30 mouse cellular contexts compared by ENCODE assay signal in the genomic region with DNA sequence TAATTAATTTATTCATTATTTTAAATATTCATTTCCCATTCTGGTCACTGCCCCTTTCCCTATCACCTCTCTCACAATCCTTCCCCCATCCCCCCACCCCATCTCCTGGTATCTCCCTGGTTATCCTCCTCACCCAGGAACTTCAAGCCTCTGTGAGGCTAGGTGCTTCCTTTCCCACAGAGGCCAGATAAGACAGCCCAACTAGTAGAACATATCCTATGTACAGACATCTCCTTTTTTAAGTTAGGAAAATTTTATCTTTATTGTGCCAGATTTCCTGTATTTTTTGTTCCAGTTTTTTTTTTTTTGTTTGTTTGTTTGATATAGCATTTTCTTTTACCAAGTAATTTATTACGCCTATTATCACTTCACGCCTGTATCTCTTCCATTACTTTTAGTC.
"Had no signal": no experiment of that assay in that cellular context is flagged by ENCODE, and none has a peak within 500 bp of the region (broad histone marks: within the 10 kb centered on the region; RNA-seq: fewer than 3 reads in every experiment).

No protein-coding gene starts in this region.

- H3K9me3 ChIP-seq: heart, embryonic 12.5 days; heart, embryonic 13.5 days; heart, embryonic 15.5 days; hindbrain, embryonic 10.5 days; hindbrain, embryonic 12.5 days; hindbrain, embryonic 13.5 days; hindbrain, embryonic 15.5 days; intestine, embryonic 15.5 days; kidney, embryonic 15.5 days had no signal

- H3K4me1 ChIP-seq: heart, embryonic 12.5 days; heart, embryonic 13.5 days; heart, embryonic 15.5 days; hindbrain, embryonic 10.5 days; hindbrain, embryonic 12.5 days; hindbrain, embryonic 13.5 days; hindbrain, embryonic 15.5 days; intestine, embryonic 15.5 days; kidney, embryonic 15.5 days had no signal

- H3K4me3 ChIP-seq: heart, embryonic 12.5 days; heart, embryonic 13.5 days; heart, embryonic 15.5 days; hindbrain, embryonic 10.5 days; hindbrain, embryonic 12.5 days; hindbrain, embryonic 13.5 days; hindbrain, embryonic 15.5 days; intestine, embryonic 15.5 days; kidney, embryonic 15.5 days; layer of hippocampus, adult 2 months; left cerebral cortex, adult 2 months had no signal

- H3K27me3 ChIP-seq: heart, embryonic 12.5 days; heart, embryonic 13.5 days; heart, embryonic 15.5 days; hindbrain, embryonic 12.5 days; hindbrain, embryonic 13.5 days; hindbrain, embryonic 15.5 days; intestine, embryonic 15.5 days; kidney, embryonic 15.5 days had no signal

- H3K9ac ChIP-seq: heart, embryonic 12.5 days; heart, embryonic 13.5 days; heart, embryonic 15.5 days; hindbrain, embryonic 12.5 days; hindbrain, embryonic 13.5 days; hindbrain, embryonic 14.5 days; hindbrain, embryonic 15.5 days; intestine, embryonic 15.5 days; kidney, embryonic 15.5 days had no signal

- H3K36me3 ChIP-seq: heart, embryonic 12.5 days; heart, embryonic 13.5 days; heart, embryonic 15.5 days; hindbrain, embryonic 10.5 days; hindbrain, embryonic 12.5 days; hindbrain, embryonic 13.5 days; hindbrain, embryonic 15.5 days; intestine, embryonic 15.5 days; kidney, embryonic 15.5 days had no signal

- DNase-seq: heart, postnatal 10 days; heart, postnatal 14 days; heart, postnatal 36 days; heart, postnatal 4 days; kidney, adult 11 months; kidney, adult 18-20 months; kidney, adult 2 months; kidney, adult 8-10 months; kidney, adult 9 months; kidney, postnatal 10 days; kidney, postnatal 14 days; kidney, postnatal 25 days; kidney, postnatal 36 days; kidney, postnatal 4 days; layer of hippocampus, adult 9-11 months; layer of hippocampus, postnatal 36 days had no signal

- H3K27ac ChIP-seq: heart, embryonic 13.5 days; heart, embryonic 15.5 days; hindbrain, embryonic 10.5 days; hindbrain, embryonic 12.5 days; hindbrain, embryonic 13.5 days; hindbrain, embryonic 14.5 days; hindbrain, embryonic 15.5 days; hindbrain, postnatal 0 days; intestine, embryonic 15.5 days; kidney, embryonic 15.5 days; kidney, postnatal 0 days; layer of hippocampus, adult 2 months; left cerebral cortex, adult 2 months had no signal
